Mouse (Mus musculus) hindbrain, embryonic 12.5 days (tissue): ENCODE results near the gene Letm1. TPM values are rescaled to one million over a fixed set of nuclear protein-coding genes. Genes with fewer than 3 reads are reported as not detected.

Experiments
- ATAC-seq: fragments of 200-750 bp; cut with Nextera tagmentation; 2 replicates; pipeline ENCODE4 v1.8.0; 2017; ENCODE audit warnings: moderate TSS enrichment; ENCODE audit not compliant: low FRiP score
- H3K27ac ChIP-seq: fragments of 300-500 bp; sonication (generic); 2 replicates; pipeline ENCODE4 v1.5.1; 2016; ENCODE audit warnings: mild to moderate bottlenecking
- H3K27me3 ChIP-seq: fragments of 300-500 bp; sonication (generic); 2 replicates; pipeline ENCODE4 v1.6.1; 2016; ENCODE audit warnings: mild to moderate bottlenecking
- H3K36me3 ChIP-seq: fragments of 300-500 bp; sonication (generic); 2 replicates; pipeline ENCODE4 v1.6.1; 2016; ENCODE audit warnings: mild to moderate bottlenecking
- H3K4me1 ChIP-seq: fragments of 300-500 bp; sonication (generic); 2 replicates; pipeline ENCODE4 v1.6.1; 2016
- H3K4me2 ChIP-seq: fragments of 300-500 bp; sonication (generic); replicated peaks from 2 replicates; pipeline ENCODE4 v1.6.1; 2016; ENCODE audit warnings: mild to moderate bottlenecking
- H3K4me3 ChIP-seq: fragments of 300-500 bp; sonication (generic); 2 replicates; pipeline ENCODE4 v1.5.1; 2016; ENCODE audit warnings: mild to moderate bottlenecking
- H3K9ac ChIP-seq: fragments of 300-500 bp; sonication (generic); 2 replicates; pipeline ENCODE4 v1.6.1; 2016; ENCODE audit warnings: mild to moderate bottlenecking, moderate library complexity
- H3K9me3 ChIP-seq: fragments of 300-500 bp; sonication (generic); replicated peaks from 2 replicates; pipeline ENCODE4 v1.6.1; 2016; ENCODE audit warnings: mild to moderate bottlenecking
- WGBS: fragments of 180-500 bp; shearing (Covaris S2); methylation state at CpG from one replicate; pipeline ENCODE4 v1.1.7; 2016; 5-methylcytosine and 5-hydroxymethylcytosine counted together
- polyA plus RNA-seq: library from polyadenylated mRNA; unstranded; fragments of >200 nt; fragmentation: Nextera tagmentation; extraction: Ambion mirVana; gene quantifications from 2 replicates; pipeline ENCODE4 v1.2.1, GENCODE M21; 2016

Letm1 gene
- polyA plus RNA-seq: 57.3 and 58.0 TPM in 2 replicates

DNA sequence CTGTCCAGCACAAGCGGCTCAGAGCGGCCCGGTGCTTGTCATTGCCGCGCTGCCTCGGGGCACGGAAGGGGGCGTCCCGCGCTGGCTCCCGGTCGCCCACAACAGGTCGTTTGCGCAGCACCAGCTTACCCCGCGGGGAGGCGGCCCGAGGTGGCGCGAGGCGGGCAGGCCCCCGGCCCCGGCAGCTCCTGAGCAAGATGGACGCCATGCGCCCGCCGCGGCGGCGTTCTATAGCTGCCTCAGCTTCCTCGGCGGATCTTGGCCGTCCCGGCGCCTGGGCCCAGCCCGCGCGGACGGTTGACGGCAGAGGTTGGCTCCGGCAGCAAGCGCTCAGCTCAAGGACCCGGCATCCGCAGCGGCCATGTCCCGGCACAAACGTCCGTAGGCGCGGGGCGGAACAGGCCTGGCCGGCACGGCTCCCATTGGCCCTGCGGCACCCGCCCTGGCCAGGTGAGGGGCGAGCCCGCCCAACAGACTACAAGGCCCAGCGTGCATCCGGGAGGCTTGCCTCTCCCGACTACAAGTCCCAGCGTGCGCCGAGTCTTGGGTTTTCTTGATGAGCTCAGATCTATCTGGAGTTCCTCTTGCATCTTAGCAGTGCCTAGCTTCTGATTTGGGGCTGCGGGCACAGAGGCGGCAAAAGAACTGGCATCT lies at the start of gene Letm1:
TSS of gene Letm1 (minus strand) at position 473 of the 654 bp plus-strand sequence.
- Histone ChIP-seq H3K27ac (peak within 1 kb of the TSS; percentile 88), H3K4me2 (peak within 1 kb of the TSS; percentile 87), H3K9ac (peak within 1 kb of the TSS; percentile 69), H3K27me3 (no peaks in the 10 kb centered on the region), H3K4me3 (peak within 1 kb of the TSS; percentile 79), H3K4me1 (peaks cover 20% of the 10 kb centered on the region), H3K36me3 (peaks cover 6% of the 10 kb centered on the region), H3K9me3 (no peaks in the 10 kb centered on the region)
- peak; percentile 100 for ATAC-seq
- WGBS: under 1% methylated on average over 59 of the region's 65 CpGs

DNA sequence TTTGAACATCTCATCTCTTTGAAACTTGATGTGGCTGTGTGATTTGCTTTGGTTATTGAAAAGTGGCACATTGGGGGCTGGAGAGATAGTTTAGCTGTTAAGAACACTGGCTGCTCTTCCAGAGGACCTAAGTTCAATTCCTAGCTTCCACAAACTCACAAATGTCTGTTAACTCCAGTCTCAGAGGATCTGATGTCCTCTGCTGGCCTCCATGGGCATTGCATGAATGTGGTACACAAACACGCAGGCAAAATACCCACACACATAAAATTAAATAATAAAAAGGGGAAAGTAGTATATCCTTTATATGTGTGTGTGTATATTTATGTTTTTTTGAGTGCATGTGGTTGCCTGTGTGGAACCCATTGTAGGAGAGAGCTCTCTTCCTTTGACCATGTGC lies 48.2 kb upstream of the Letm1 start:
- Histone ChIP-seq H3K9me3 (no peaks in the 10 kb centered on the region), H3K27me3 (no peaks in the 10 kb centered on the region), H3K9ac (no peak overlapping the region), H3K4me1 (peaks cover 5% of the 10 kb centered on the region; the same call in 1 of the 2 replicates), H3K27ac (no peak overlapping the region), H3K4me3 (no peak overlapping the region), H3K36me3 (peaks cover 5% of the 10 kb centered on the region; the same call in 1 of the 2 replicates), H3K4me2 (no peak overlapping the region)
- 71% methylated on average over 1 of the region's 1 CpGs for WGBS
- no peak for ATAC-seq

DNA sequence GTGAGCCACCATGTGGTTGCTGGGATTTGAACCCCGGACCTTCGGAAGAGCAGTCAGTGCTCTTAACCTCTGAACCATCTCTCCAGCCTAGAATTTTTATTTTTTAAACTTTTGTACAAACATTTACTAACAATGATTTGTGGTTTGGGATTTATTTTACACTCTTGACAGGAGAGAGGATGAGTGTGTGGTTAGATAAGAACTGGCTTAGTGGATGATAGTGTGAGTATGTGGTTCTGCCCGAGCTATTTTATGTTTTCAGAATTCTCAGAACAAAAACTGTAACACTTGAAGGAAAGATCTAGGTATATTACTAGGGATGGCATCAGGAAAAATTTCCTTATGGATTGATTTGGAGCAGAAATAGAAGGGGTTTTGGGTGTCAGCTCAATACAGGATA lies 47.3 kb upstream of the Letm1 start:
- Histone ChIP-seq H3K9me3 (no peaks in the 10 kb centered on the region), H3K4me1 (peaks cover 13% of the 10 kb centered on the region), H3K27ac (no peak overlapping the region), H3K4me2 (no peak overlapping the region), H3K36me3 (peaks cover 5% of the 10 kb centered on the region; the same call in 1 of the 2 replicates), H3K27me3 (no peaks in the 10 kb centered on the region), H3K9ac (no peak overlapping the region), H3K4me3 (no peak overlapping the region)
- no peak for ATAC-seq
- 97% methylated on average over 3 of the region's 3 CpGs for WGBS

DNA sequence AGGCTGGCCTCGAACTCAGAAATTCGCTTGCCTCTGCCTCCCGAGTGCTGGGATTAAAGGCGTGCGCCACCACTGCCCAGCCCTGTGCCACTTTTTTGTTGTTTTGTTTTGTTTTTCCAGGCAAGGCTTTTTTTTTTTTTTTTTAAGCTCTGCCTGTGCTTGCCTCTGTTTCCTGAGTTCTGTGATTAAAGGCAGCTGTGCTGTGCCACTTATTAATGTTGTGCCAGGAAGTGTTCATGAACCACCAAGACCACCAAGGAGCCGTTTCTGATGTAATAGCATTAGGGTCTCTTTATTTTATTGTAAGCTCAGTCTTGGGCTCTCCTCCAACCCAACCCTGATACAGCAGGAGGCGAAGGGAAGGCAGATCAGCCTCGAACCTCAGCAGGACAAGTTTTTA lies 45.5 kb upstream of the Letm1 start:
- WGBS: 94% methylated on average over 8 of the region's 8 CpGs
- Histone ChIP-seq H3K4me3 (no peak overlapping the region), H3K9ac (no peak overlapping the region), H3K4me2 (no peak overlapping the region), H3K9me3 (no peaks in the 10 kb centered on the region), H3K27ac (no peak overlapping the region), H3K36me3 (peaks cover 5% of the 10 kb centered on the region; the same call in 1 of the 2 replicates), H3K27me3 (no peaks in the 10 kb centered on the region), H3K4me1 (peaks cover 28% of the 10 kb centered on the region)
- ATAC-seq: no peak

GRCm38 (mm10) chr5:33826001-33826400 lies 43.4 kb upstream of the Letm1 start:
- Histone ChIP-seq H3K4me2 (peak overlapping the region; percentile 7; the same call in 1 of the 2 replicates), H3K9me3 (no peaks in the 10 kb centered on the region), H3K36me3 (no peaks in the 10 kb centered on the region), H3K4me1 (peaks cover 40% of the 10 kb centered on the region), H3K27me3 (no peaks in the 10 kb centered on the region), H3K4me3 (no peak overlapping the region), H3K9ac (no peak overlapping the region), H3K27ac (no peak overlapping the region)
- ATAC-seq: no peak

GRCm38 (mm10) chr5:33822456-33822855 lies 39.8 kb upstream of the Letm1 start:
- no peak for ATAC-seq
- Histone ChIP-seq H3K27ac (no peak overlapping the region), H3K9me3 (no peaks in the 10 kb centered on the region), H3K4me3 (peak overlapping the region; percentile 91), H3K4me2 (peak overlapping the region; percentile 63), H3K27me3 (no peaks in the 10 kb centered on the region), H3K4me1 (peaks cover 59% of the 10 kb centered on the region), H3K36me3 (no peaks in the 10 kb centered on the region), H3K9ac (peak overlapping the region; percentile 96)
- WGBS: 27% methylated on average over 3 of the region's 3 CpGs

DNA sequence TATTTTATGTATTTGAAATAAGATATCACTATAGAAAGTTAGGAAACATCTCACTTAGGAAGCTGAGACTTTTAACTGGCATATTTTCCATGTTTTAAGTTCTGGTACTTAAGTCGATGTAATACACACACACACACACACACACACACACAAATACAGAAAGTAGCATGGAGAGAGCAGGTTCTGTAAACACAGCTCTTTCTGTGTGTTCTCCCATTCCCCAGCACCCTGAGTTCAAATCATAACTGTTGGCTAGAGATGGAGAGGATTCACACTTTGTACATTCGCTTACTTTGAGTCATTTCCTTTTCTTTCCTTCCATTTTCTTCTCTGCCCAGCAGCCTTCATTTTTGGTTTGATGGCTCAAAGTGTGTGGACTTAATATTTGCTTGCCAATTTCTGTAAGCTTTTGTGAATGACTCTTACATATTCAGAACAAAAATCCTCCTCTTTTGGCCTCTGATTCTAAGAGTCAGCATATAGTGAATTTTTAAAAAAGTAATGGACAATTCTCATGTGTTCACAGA lies 39.3 kb upstream of the Letm1 start:
- ATAC-seq: no peak
- H3K27me3 ChIP-seq: no peaks in the 10 kb centered on the region
- peak overlapping the region; percentile 91 for H3K4me3 ChIP-seq
- 45% methylated on average over 2 of the region's 2 CpGs for WGBS
- no peak overlapping the region for H3K27ac ChIP-seq
- H3K36me3 ChIP-seq: no peaks in the 10 kb centered on the region
- peak overlapping the region; percentile 96 for H3K9ac ChIP-seq
- no peaks in the 10 kb centered on the region for H3K9me3 ChIP-seq
- peaks cover 59% of the 10 kb centered on the region for H3K4me1 ChIP-seq
- H3K4me2 ChIP-seq: peak overlapping the region; percentile 63

DNA sequence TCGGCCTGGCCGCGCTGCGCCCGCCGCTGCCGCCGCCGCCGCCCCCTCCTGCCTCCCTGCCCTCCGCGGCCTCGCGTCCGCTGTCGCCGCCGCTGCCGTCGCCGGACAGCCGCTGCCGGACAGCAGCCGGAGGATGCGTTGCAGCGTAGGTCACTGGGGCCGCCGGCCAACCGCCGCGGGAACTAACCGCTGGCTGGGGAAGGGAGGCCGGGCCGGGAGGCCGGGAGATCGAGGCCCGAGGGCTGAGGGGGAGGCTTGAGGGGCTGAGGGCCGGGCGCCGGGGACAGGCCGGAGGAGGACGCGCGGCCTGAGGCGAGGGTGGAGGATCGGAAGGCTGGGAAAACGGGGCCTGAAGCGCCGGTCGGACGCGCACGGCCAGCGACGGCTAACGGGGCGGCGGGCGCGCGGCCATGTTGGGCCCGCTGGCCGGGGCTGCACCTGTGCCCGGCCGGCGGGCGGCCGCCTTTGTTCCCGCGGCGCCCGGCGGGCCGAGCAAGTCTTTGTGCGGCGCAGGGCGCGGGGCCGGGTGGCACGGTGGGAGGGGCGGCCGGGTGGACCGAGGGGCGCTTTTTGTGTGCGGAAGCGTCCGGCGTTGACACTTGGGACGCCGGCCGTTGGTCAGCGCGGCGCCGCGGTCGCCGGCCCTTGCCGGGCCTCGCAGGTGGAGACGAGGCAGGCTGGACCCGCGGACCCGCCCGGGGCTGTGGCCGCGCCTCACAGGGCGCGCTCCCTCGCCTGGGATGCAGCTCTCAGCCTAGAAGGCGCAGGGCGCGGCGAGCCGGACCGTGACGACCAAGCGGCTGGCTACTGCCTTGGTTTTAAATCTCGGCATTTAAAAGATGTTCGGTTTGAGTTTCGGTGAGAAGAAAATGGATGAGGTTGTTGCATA lies 38.4 kb upstream of the Letm1 start:
- ATAC-seq: peak; percentile 62
- peak overlapping the region; percentile 99 for H3K27ac ChIP-seq
- H3K9ac ChIP-seq: peak overlapping the region; percentile 96
- no peaks in the 10 kb centered on the region for H3K36me3 ChIP-seq
- H3K4me1 ChIP-seq: peaks cover 55% of the 10 kb centered on the region
- H3K4me2 ChIP-seq: peak overlapping the region; percentile 63
- no peaks in the 10 kb centered on the region for H3K9me3 ChIP-seq
- H3K27me3 ChIP-seq: no peaks in the 10 kb centered on the region
- H3K4me3 ChIP-seq: peak overlapping the region; percentile 91
- WGBS: under 1% methylated on average over 110 of the region's 121 CpGs

DNA sequence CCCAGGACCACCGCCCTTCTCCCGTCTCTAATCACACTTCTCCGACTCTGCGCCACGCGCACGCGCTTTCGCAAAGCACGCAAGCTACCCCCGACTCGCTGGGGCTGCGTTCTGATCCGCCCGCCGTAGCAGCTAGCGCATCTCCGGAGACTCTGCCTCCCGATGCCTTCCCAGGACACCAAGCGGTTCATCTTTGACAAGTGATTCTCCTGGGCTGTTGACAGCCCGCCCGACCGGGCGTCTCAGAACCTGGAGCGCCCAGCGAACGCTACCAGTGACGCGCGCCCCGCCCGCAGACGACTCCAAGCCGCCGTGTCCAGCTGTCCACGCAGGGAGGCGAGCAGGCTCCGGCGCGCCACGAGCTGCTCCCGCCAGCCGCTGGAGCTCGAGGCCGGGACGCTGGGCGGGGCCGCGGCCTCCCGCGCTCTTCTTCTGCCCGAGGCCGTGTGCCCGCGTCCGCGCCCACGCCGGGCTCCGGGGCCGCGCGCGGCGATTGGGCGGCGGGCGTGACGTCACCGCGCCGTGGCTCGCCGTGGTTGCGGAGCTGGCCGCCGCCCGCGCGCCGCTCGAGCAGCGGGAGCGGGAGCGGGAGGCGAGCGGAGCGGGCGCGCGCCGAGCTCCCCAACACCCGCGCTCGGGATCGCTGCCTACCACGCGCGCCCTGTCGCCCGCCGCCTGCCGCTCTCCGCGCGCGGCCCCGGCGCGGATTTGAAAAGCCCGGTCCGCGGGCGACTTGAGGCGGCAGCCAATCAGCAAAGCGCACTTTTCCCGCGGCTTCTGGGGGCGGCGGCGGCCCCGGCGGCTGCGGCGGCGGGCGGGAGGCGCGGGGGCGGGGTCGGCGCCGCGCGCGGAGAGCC lies 37.5 kb upstream of the Letm1 start, which contains the start of gene Nsd2:
TSS of gene Nsd2 (plus strand) at position 850 of the 857 bp plus-strand sequence.
- WGBS: under 1% methylated on average over 101 of the region's 136 CpGs
- H3K4me3 ChIP-seq: peak within 1 kb of the TSS; percentile 91
- H3K36me3 ChIP-seq: no peaks in the 10 kb centered on the region
- peak; percentile 81 for ATAC-seq
- H3K27ac ChIP-seq: peak within 1 kb of the TSS; percentile 99
- H3K4me2 ChIP-seq: peak within 1 kb of the TSS; percentile 63
- H3K9me3 ChIP-seq: no peaks in the 10 kb centered on the region
- H3K4me1 ChIP-seq: peaks cover 48% of the 10 kb centered on the region
- peak within 1 kb of the TSS; percentile 96 for H3K9ac ChIP-seq
- no peaks in the 10 kb centered on the region for H3K27me3 ChIP-seq

DNA sequence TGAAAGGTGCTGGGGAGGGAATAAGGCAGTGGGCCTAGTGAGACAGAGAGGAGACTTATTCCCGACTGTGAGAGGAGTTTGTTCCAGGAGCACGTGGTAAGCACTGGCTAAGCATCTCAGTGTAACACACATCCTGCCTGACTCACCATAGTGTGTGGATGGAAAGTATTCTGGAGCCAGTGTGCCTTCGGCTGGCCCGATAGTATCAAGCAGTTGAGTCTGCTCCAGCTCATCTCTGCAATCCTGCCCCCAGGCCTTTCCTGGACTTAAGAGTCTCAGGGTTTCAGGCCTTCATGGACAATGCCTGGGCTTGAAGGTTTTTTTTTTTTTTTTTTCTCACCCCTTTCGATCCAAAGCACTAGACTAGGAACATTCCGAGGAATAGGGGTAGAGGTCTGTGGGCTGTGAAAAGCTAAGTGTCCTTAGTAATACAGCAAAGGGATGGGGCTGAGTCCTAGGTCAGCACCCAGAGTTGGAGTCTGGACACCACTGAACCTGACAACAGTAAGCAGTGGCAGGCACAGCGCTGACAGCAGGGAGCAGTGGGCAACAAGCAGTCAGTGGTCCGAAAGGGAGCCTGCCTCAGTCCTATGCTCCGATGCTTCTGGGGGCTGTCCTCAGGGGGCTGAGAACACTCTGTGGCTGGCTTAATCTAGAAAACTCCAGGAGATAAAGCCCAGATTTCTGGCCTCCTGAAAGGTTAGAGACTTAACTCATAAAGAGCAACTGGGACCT lies 36.7 kb upstream of the Letm1 start:
- Histone ChIP-seq H3K4me2 (peak overlapping the region; percentile 60), H3K4me1 (peaks cover 40% of the 10 kb centered on the region), H3K27me3 (no peaks in the 10 kb centered on the region), H3K36me3 (no peaks in the 10 kb centered on the region), H3K9ac (peak overlapping the region; percentile 96), H3K9me3 (no peaks in the 10 kb centered on the region), H3K27ac (peak overlapping the region; percentile 99), H3K4me3 (peak overlapping the region; percentile 91)
- 12% methylated on average over 9 of the region's 9 CpGs for WGBS
- ATAC-seq: peak; percentile 59

DNA sequence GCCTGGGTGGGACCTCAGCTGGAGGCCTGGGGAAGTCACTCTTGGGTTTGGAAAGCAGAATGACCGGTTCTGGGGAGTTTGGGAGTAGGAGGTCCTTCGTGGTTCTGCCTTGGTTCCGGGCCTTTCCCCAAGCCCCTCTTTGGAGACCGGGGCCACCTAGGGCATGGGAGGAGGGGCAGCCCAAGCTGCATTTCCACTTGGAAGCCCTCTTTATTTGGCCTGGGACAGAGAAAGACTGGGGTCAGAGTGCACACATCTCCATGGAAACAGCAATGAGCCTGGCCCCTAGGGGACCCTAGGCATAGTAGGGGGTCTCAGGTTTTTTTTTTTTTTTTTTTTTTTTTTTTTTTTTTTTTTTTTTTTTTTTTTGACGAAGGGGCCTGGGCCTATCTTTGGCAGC lies 35.5 kb upstream of the Letm1 start:
- Histone ChIP-seq H3K9ac (no peak overlapping the region), H3K9me3 (no peaks in the 10 kb centered on the region), H3K4me3 (no peak overlapping the region), H3K27me3 (no peaks in the 10 kb centered on the region), H3K4me1 (peaks cover 31% of the 10 kb centered on the region), H3K36me3 (no peaks in the 10 kb centered on the region), H3K4me2 (no peak overlapping the region), H3K27ac (no peak overlapping the region)
- ATAC-seq: no peak
- 9% methylated on average over 5 of the region's 5 CpGs for WGBS
